Mouse (Mus musculus) E14TG2a.4 (cell line): Measurements from ENCODE around the gene Ggnbp2.

Experiments used
- CTCF ChIP-seq: conservative IDR thresholded peaks from 2 replicates; pipeline ENCODE4 v1.5.1; 2014; ENCODE audit warnings: low read length
- POU5F1 ChIP-seq: IDR thresholded peaks from 2 replicates; pipeline ENCODE4 v1.6.1; 2014; ENCODE audit warnings: low read length, borderline replicate concordance

- TF ChIP-seq CTCF = peak; percentile 68
- no peak for TF ChIP-seq POU5F1
Observed at GRCm38 (mm10) chr11:84919276-84919675, 48.7 kb upstream of the Ggnbp2 start.
